Mouse (Mus musculus) right cerebral cortex, postnatal 10 days (tissue): ENCODE results near the gene Etv5.

Experiments used
- DNase-seq, 2 experiments: peaks; one replicate each; pipeline ENCODE4 v3.0.0; 2021; ENCODE audit warnings: low spot score in 2 of 2

Gene Etv5

GRCm38 (mm10) chr16:22430211-22430951 is 9.1 kb downstream of the Etv5 start:
- peak; percentile 85 to 89 for DNase-seq

- no peak for DNase-seq
Observed at GRCm38 (mm10) chr16:22429377-22429776, 10.1 kb downstream of the Etv5 start.

GRCm38 (mm10) chr16:22428853-22429341 is 10.6 kb downstream of the Etv5 start:
- DNase-seq = peak; percentile 89 to 93

- no peak for DNase-seq
Observed at GRCm38 (mm10) chr16:22426866-22427265, 12.7 kb downstream of the Etv5 start.

- peak in 1 of 2 experiments; percentile 37 for DNase-seq
Observed at GRCm38 (mm10) chr16:22422256-22422655, 17.3 kb downstream of the Etv5 start.

GRCm38 (mm10) chr16:22417931-22418330 is 21.6 kb downstream of the Etv5 start:
- no peak for DNase-seq

GRCm38 (mm10) chr16:22417044-22417443 is 22.5 kb downstream of the Etv5 start:
- DNase-seq = no peak

GRCm38 (mm10) chr16:22416140-22416848 is 23.2 kb downstream of the Etv5 start:
- no peak for DNase-seq

GRCm38 (mm10) chr16:22414205-22414754 is 25.2 kb downstream of the Etv5 start:
- DNase-seq = no peak

- no peak for DNase-seq
Observed at GRCm38 (mm10) chr16:22412459-22413229, 26.9 kb downstream of the Etv5 start.

- DNase-seq = no peak
Observed at GRCm38 (mm10) chr16:22411764-22412163, 27.8 kb downstream of the Etv5 start.

- DNase-seq = no peak
Observed at GRCm38 (mm10) chr16:22410000-22410399, 29.5 kb downstream of the Etv5 start.

- no peak for DNase-seq
Observed at GRCm38 (mm10) chr16:22408642-22409360, 30.7 kb downstream of the Etv5 start.

GRCm38 (mm10) chr16:22406747-22407146 is 32.8 kb downstream of the Etv5 start:
- no peak for DNase-seq

GRCm38 (mm10) chr16:22406050-22406449 is 33.5 kb downstream of the Etv5 start:
- DNase-seq = no peak

- DNase-seq = no peak
Observed at GRCm38 (mm10) chr16:22405492-22405891, 34.0 kb downstream of the Etv5 start.

GRCm38 (mm10) chr16:22403715-22404114 is 35.8 kb downstream of the Etv5 start:
- DNase-seq = no peak

GRCm38 (mm10) chr16:22402600-22402999 is 36.9 kb downstream of the Etv5 start:
- DNase-seq = no peak

GRCm38 (mm10) chr16:22400226-22400625 is 39.3 kb downstream of the Etv5 start:
- no peak for DNase-seq

GRCm38 (mm10) chr16:22398784-22399453 is 40.6 kb downstream of the Etv5 start:
- DNase-seq = no peak

- DNase-seq = no peak
Observed at GRCm38 (mm10) chr16:22398354-22398753, 41.2 kb downstream of the Etv5 start.
